12 mouse cellular contexts compared by ENCODE assay signal in the genomic region with DNA sequence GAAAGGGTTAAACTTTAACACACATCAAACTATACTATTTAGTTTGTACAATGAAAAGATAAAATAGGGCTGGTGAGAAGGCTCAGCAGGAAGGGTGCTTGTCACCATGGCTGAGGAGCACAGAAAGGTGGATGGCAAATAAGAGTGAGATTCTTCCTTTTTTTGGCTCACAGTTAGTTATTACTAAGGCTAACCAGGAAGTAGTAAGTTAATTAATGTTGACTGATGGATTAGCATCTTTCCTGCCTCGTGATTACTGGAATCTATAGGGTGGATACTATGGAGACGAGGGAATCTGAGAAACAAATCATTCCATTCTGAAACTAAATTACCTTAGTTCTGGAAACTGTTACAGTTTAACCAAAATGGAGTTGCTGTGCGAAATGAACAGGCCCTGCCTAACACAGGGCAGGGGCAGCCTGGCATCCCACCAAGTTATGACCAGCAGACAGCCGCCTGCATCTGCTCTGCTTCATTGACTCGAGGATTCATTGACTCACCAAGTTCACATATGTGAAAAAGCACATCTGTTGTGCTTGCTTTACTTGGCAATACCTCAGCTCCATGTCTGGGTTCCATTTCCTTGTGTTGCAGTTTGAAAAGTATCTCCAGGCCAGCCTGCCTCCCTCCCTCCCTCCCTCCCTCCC. TPM values are rescaled to one million over a fixed set of nuclear protein-coding genes. Genes with fewer than 3 reads are reported as not detected.
DNase-seq lines count a peak whose midpoint lies in the region; ATAC-seq lines count a peak whose summit lies in the region.
"Had no signal": no experiment of that assay in that cellular context is flagged by ENCODE, and none has a peak within 500 bp of the region (broad histone marks: within the 10 kb centered on the region; RNA-seq: fewer than 3 reads in every experiment).

No protein-coding gene starts in this region.

- H3K9me3 ChIP-seq in hindbrain, embryonic 14.5 days (ENCODE audit: control insufficient read depth, low read length) = no peaks in the 10 kb centered on the region
- no peaks in the 10 kb centered on the region for H3K9me3 ChIP-seq in hindbrain, embryonic 13.5 days
- no peaks in the 10 kb centered on the region for H3K9me3 ChIP-seq in embryonic facial prominence, embryonic 14.5 days (ENCODE audit: control insufficient read depth, low read length)

- H3K36me3 ChIP-seq in hindbrain, embryonic 14.5 days (replicated peaks; ENCODE audit: control insufficient read depth, insufficient read depth) = no peaks in the 10 kb centered on the region
- H3K36me3 ChIP-seq in hindbrain, embryonic 13.5 days = no peaks in the 10 kb centered on the region
- H3K36me3 ChIP-seq in embryonic facial prominence, embryonic 14.5 days (ENCODE audit: control insufficient read depth, insufficient read depth, low read length) = no peaks in the 10 kb centered on the region

- H3K4me1 ChIP-seq in hindbrain, embryonic 14.5 days (replicated peaks; ENCODE audit: control insufficient read depth, insufficient read depth, low read length) = no peaks in the 10 kb centered on the region
- no peaks in the 10 kb centered on the region for H3K4me1 ChIP-seq in hindbrain, embryonic 13.5 days (replicated peaks)
- 0 out of 2 replicates have a peak, but pooled peaks cover 3% of the 10 kb centered on the region for H3K4me1 ChIP-seq in embryonic facial prominence, embryonic 14.5 days (ENCODE audit: control insufficient read depth, insufficient read depth, low read length)
- H3K4me1 ChIP-seq: megakaryocyte, embryonic 14.5 days had no signal

- DNase-seq in hindbrain, embryonic 14.5 days (ENCODE audit: low spot score) = peak; percentile 40
- peak; percentile 80 for DNase-seq in embryonic facial prominence, embryonic 14.5 days (ENCODE audit: low spot score)
- peak; percentile 45 for DNase-seq in kidney, adult 18-20 months
- peak; percentile 41 for DNase-seq in lung, postnatal 14 days
- DNase-seq in urinary bladder, adult 2 months (ENCODE audit: low spot score) = no peak
- DNase-seq in right cerebral cortex, postnatal 4 days = no peak
- no peak for DNase-seq in spleen, postnatal 4 days (ENCODE audit: low spot score in 2 of 2)
- DNase-seq: cerebellum, adult 18-20 months had no signal

- no peaks in the 10 kb centered on the region for H3K27me3 ChIP-seq in hindbrain, embryonic 14.5 days (ENCODE audit: control insufficient read depth, insufficient read depth, low read length)
- no peaks in the 10 kb centered on the region for H3K27me3 ChIP-seq in hindbrain, embryonic 13.5 days
- no peaks in the 10 kb centered on the region for H3K27me3 ChIP-seq in embryonic facial prominence, embryonic 14.5 days (replicated peaks; ENCODE audit: control insufficient read depth, insufficient read depth, low read length)
- H3K27me3 ChIP-seq: CH12.LX; megakaryocyte, embryonic 14.5 days had no signal

- no peak for ATAC-seq in hindbrain, embryonic 14.5 days (ENCODE audit: low FRiP score)
- ATAC-seq in hindbrain, embryonic 13.5 days (ENCODE audit: low FRiP score) = no peak
- peak; percentile 79 for ATAC-seq in embryonic facial prominence, embryonic 14.5 days (ENCODE audit: low read depth)
- ATAC-seq: activated CD4-positive, CD25-positive, alpha-beta regulatory T cell, adult 4 months had no signal

- H3K9ac ChIP-seq in hindbrain, embryonic 14.5 days = no peak overlapping the region
- no peak overlapping the region for H3K9ac ChIP-seq in hindbrain, embryonic 13.5 days
- no peak overlapping the region for H3K9ac ChIP-seq in embryonic facial prominence, embryonic 14.5 days (ENCODE audit: low read depth, low read length)

- no peak overlapping the region for H3K4me2 ChIP-seq in hindbrain, embryonic 14.5 days (replicated peaks)
- H3K4me2 ChIP-seq in hindbrain, embryonic 13.5 days = no peak overlapping the region
- H3K4me2 ChIP-seq in embryonic facial prominence, embryonic 14.5 days (ENCODE audit: low read depth, low read length) = no peak overlapping the region

- no peak overlapping the region for H3K27ac ChIP-seq in hindbrain, embryonic 14.5 days
- no peak overlapping the region for H3K27ac ChIP-seq in hindbrain, embryonic 13.5 days
- H3K27ac ChIP-seq in embryonic facial prominence, embryonic 14.5 days (replicated peaks; ENCODE audit: low read depth, low read length) = peak overlapping the region; percentile 52; the same call in 1 of the 2 replicates

- 61% methylated on average over 5 of the region's 5 CpGs for WGBS in hindbrain, embryonic 14.5 days
- 58% methylated on average over 5 of the region's 5 CpGs for WGBS in hindbrain, embryonic 13.5 days
- 39% methylated on average over 5 of the region's 5 CpGs for WGBS in embryonic facial prominence, embryonic 14.5 days

- no peak overlapping the region for H3K4me3 ChIP-seq in hindbrain, embryonic 14.5 days (replicated peaks; ENCODE audit: low read length)
- H3K4me3 ChIP-seq in hindbrain, embryonic 13.5 days = no peak overlapping the region
- no peak overlapping the region for H3K4me3 ChIP-seq in embryonic facial prominence, embryonic 14.5 days (ENCODE audit: low read depth, low read length)
- H3K4me3 ChIP-seq: megakaryocyte, embryonic 14.5 days had no signal

RNA-seq across cellular contexts. Expression of a gene that starts 15.0 kb away (rescaled TPM):
- polyA plus RNA-seq in hindbrain, embryonic 14.5 days (2014; fragmentation: Nextera tagmentation; extraction: Ambion mirVana) = 20.8 and 22.5 TPM in 2 replicates
- 16.6 and 18.1 TPM in 2 replicates for polyA plus RNA-seq in hindbrain, embryonic 13.5 days (2015; fragmentation: Nextera tagmentation; extraction: Ambion mirVana)
- 11.0 and 11.6 TPM in 2 replicates for polyA plus RNA-seq in embryonic facial prominence, embryonic 14.5 days (2014; fragmentation: Nextera tagmentation; extraction: Ambion mirVana)
- 8.2 and 8.6 TPM in 2 replicates for polyA plus RNA-seq in urinary bladder, adult 2 months (2012; rRNA removed)

RNA-seq across cellular contexts. Expression of a gene that starts 46.4 kb away (rescaled TPM):
- polyA plus RNA-seq in hindbrain, embryonic 14.5 days (2014; fragmentation: Nextera tagmentation; extraction: Ambion mirVana) = 168 and 171 TPM in 2 replicates
- 129 and 131 TPM in 2 replicates for polyA plus RNA-seq in hindbrain, embryonic 13.5 days (2015; fragmentation: Nextera tagmentation; extraction: Ambion mirVana)
- 213 and 225 TPM in 2 replicates for polyA plus RNA-seq in embryonic facial prominence, embryonic 14.5 days (2014; fragmentation: Nextera tagmentation; extraction: Ambion mirVana)
- polyA plus RNA-seq in urinary bladder, adult 2 months (2012; rRNA removed) = 265 and 306 TPM in 2 replicates

Comparison
In these comparisons a context has a peak if more than half of its experiments do, and no peak if none do; other contexts are left out.
1. DNase-seq: peak in hindbrain, embryonic 14.5 days (single experiment), embryonic facial prominence, embryonic 14.5 days (single experiment), kidney, adult 18-20 months (single experiment) and lung, postnatal 14 days (single experiment); none in urinary bladder, adult 2 months (single experiment), right cerebral cortex, postnatal 4 days (single experiment) and spleen, postnatal 4 days (0 of 2).